Mouse (Mus musculus) 3134 (cell line): ENCODE data around the gene Cep164.
"Not testable (repeated sequence)": the region's sequence is repeated elsewhere in the genome, so short reads cannot be mapped to it uniquely, and the experiment has no call there.

ENCODE experiments used
- DNase-seq: peaks from one replicate; pipeline ENCODE4 v3.0.0-alpha.2; 2011; ENCODE audit warnings: low spot score; ENCODE audit not compliant: insufficient read length; ENCODE audit errors: extremely low read depth

Gene Cep164

GRCm38 (mm10) chr9:45828291-45828963, at the start of gene Cep164:
Gene Cep164 (minus strand): TSS chr9:45828691.
- DNase-seq, result peak; percentile 87

- no peak for DNase-seq
Measured at GRCm38 (mm10) chr9:45877928-45878327, 49.4 kb upstream of the Cep164 start.

- no peak for DNase-seq
Measured at GRCm38 (mm10) chr9:45870265-45870664, 41.8 kb upstream of the Cep164 start.

GRCm38 (mm10) chr9:45869181-45869580, 40.7 kb upstream of the Cep164 start:
- DNase-seq, result no peak

- no peak for DNase-seq
Measured at GRCm38 (mm10) chr9:45861813-45862212, 33.3 kb upstream of the Cep164 start.

GRCm38 (mm10) chr9:45859364-45859763, 30.9 kb upstream of the Cep164 start:
- DNase-seq, result no peak

- no peak for DNase-seq
Measured at GRCm38 (mm10) chr9:45854136-45854535, 25.6 kb upstream of the Cep164 start.

- no peak for DNase-seq
Measured at GRCm38 (mm10) chr9:45853695-45854094, 25.2 kb upstream of the Cep164 start.

- DNase-seq, result no peak
Measured at GRCm38 (mm10) chr9:45851776-45852175, 23.3 kb upstream of the Cep164 start.

GRCm38 (mm10) chr9:45851330-45851729, 22.8 kb upstream of the Cep164 start:
- no peak for DNase-seq

- no peak for DNase-seq
Measured at GRCm38 (mm10) chr9:45850528-45851155, 22.2 kb upstream of the Cep164 start.

GRCm38 (mm10) chr9:45849528-45850408, 21.3 kb upstream of the Cep164 start:
- no peak for DNase-seq

- peak; percentile 86 for DNase-seq
Measured at GRCm38 (mm10) chr9:45846891-45847460, 18.5 kb upstream of the Cep164 start.

GRCm38 (mm10) chr9:45846176-45846575, 17.7 kb upstream of the Cep164 start:
- not testable (repeated sequence) for DNase-seq

GRCm38 (mm10) chr9:45845541-45845940, 17.1 kb upstream of the Cep164 start:
- peak; percentile 54 for DNase-seq

- no peak for DNase-seq
Measured at GRCm38 (mm10) chr9:45843780-45844179, 15.3 kb upstream of the Cep164 start.

GRCm38 (mm10) chr9:45843007-45843406, 14.5 kb upstream of the Cep164 start:
- no peak for DNase-seq

GRCm38 (mm10) chr9:45841458-45841857, 13.0 kb upstream of the Cep164 start:
- DNase-seq, result no peak

- no peak for DNase-seq
Measured at GRCm38 (mm10) chr9:45840331-45840730, 11.8 kb upstream of the Cep164 start.

- no peak for DNase-seq
Measured at GRCm38 (mm10) chr9:45839982-45840300, 11.4 kb upstream of the Cep164 start.
